Mouse (Mus musculus): ENCODE data around the gene Ptpn12.

- TF ChIP-seq ZMIZ1 (IDR thresholded peaks at IDR 0.05; ENCODE audit: low read depth, low read length) (no peak), CTCF (conservative IDR thresholded peaks at IDR 0.05 in 1 of 2, IDR thresholded peaks at IDR 0.05 in 1 of 2; ENCODE audit: low read depth in 2 of 2, low read length in 2 of 2) (no peak), TBP (conservative IDR thresholded peaks at IDR 0.05; ENCODE audit: low read depth, low read length) (no peak), POLR2AphosphoS2 (IDR thresholded peaks at IDR 0.05; ENCODE audit: low read depth, low read length) (no peak), POLR2A (IDR thresholded peaks at IDR 0.05; ENCODE audit: low read depth, low read length) (no peak), USF1 (IDR thresholded peaks at IDR 0.05; ENCODE audit: low read depth, low read length) (no peak)
These were observed 104.7 kb downstream of the Ptpn12 start for GRCm38 (mm10) chr5:20950855-20951650.
